7 mouse cellular contexts compared by ENCODE assay signal in genomic region chr11:86357984-86358528, GRCm38 (mm10). TPM values are rescaled to one million over a fixed set of nuclear protein-coding genes. Genes with fewer than 3 reads are reported as not detected.
DNase-seq lines count a peak whose midpoint lies in the region; ATAC-seq lines count a peak whose summit lies in the region.

No protein-coding gene starts in this region.

- WGBS in intestine, embryonic 16.5 days = 1% methylated on average over 45 of the region's 45 CpGs
- WGBS in midbrain, embryonic 11.5 days = under 1% methylated on average over 45 of the region's 45 CpGs

- no peak overlapping the region for H3K4me2 ChIP-seq in intestine, embryonic 16.5 days (ENCODE audit: low read depth, low read length)
- peak overlapping the region; percentile 60; the same call in 1 of the 2 replicates for H3K4me2 ChIP-seq in midbrain, embryonic 11.5 days

- H3K9me3 ChIP-seq in intestine, embryonic 16.5 days (ENCODE audit: control insufficient read depth, low read length) = no peaks in the 10 kb centered on the region
- no peaks in the 10 kb centered on the region for H3K9me3 ChIP-seq in midbrain, embryonic 11.5 days (ENCODE audit: control insufficient read depth, low read length)

- peak overlapping the region; percentile 86 for H3K4me3 ChIP-seq in intestine, embryonic 16.5 days (ENCODE audit: low read length)
- H3K4me3 ChIP-seq in midbrain, embryonic 11.5 days (ENCODE audit: low read depth, low read length) = peak overlapping the region; percentile 85

- intact Hi-C loops in gastrocnemius, postnatal 36 days (cut with DNase I) = loop anchor here (5.0 to 10.0 kb wide), 3 partner anchors 36 to 513 kb away; no protein-coding TSS in a partner anchor
- intact Hi-C loops in left cerebral cortex, postnatal 36 days (cut with DNase I) = loop anchor here (1.0 to 10.0 kb wide), 5 partner anchors 46 to 513 kb away; partner anchors contain the start of gene Rnft1

- H3K4me1 ChIP-seq in intestine, embryonic 16.5 days (ENCODE audit: control insufficient read depth, insufficient read depth, low read length) = peaks cover 17% of the 10 kb centered on the region
- H3K4me1 ChIP-seq in midbrain, embryonic 11.5 days (ENCODE audit: control insufficient read depth, insufficient read depth, low read length) = peaks cover 13% of the 10 kb centered on the region

- no peaks in the 10 kb centered on the region for H3K27me3 ChIP-seq in intestine, embryonic 16.5 days (replicated peaks; ENCODE audit: control insufficient read depth, insufficient read depth, low read length)
- H3K27me3 ChIP-seq in midbrain, embryonic 11.5 days (ENCODE audit: control insufficient read depth, insufficient read depth, low read length) = no peaks in the 10 kb centered on the region

- DNase-seq in adrenal gland, adult 18-20 months (ENCODE audit: low spot score in 2 of 2) = peak; percentile 99
- peak; percentile 99 for DNase-seq in embryo, embryonic 11 days
- peak; percentile 95 to 99 for DNase-seq in gastrocnemius, postnatal 36 days
- peak; percentile 98 for DNase-seq in left cerebral cortex, postnatal 36 days (ENCODE audit: low spot score in 2 of 2)
- peak; percentile 100 for DNase-seq in midbrain, embryonic 11.5 days (ENCODE audit: low spot score, missing footprints)
- DNase-seq in skeletal muscle tissue, adult 2 months (ENCODE audit: low read depth, low spot score) = peak; percentile 97

- H3K36me3 ChIP-seq in intestine, embryonic 16.5 days (ENCODE audit: control insufficient read depth, insufficient read depth, low read length) = no peaks in the 10 kb centered on the region
- no peaks in the 10 kb centered on the region for H3K36me3 ChIP-seq in midbrain, embryonic 11.5 days (ENCODE audit: control insufficient read depth, insufficient read depth, low read length)

- peak; percentile 98 for ATAC-seq in intestine, embryonic 16.5 days
- peak; percentile 94 for ATAC-seq in midbrain, embryonic 11.5 days (ENCODE audit: low FRiP score)

- peak overlapping the region; percentile 99 for H3K27ac ChIP-seq in intestine, embryonic 16.5 days (ENCODE audit: low read length)
- H3K27ac ChIP-seq in midbrain, embryonic 11.5 days (ENCODE audit: low read depth, low read length) = peak overlapping the region; percentile 98

- H3K9ac ChIP-seq in intestine, embryonic 16.5 days (ENCODE audit: low read depth, low read length) = peak overlapping the region; percentile 98
- peak overlapping the region; percentile 96 for H3K9ac ChIP-seq in midbrain, embryonic 11.5 days (ENCODE audit: low read length)

RNA-seq across cellular contexts. Expression of gene Med13, which starts 0.7 kb away (rescaled TPM):
- 10 to 100 TPM; 42.3 to 42.5 TPM for total RNA-seq in adrenal gland, adult 18-20 months (2021)
- 10 to 100 TPM; 31.8 to 35.9 TPM for total RNA-seq in gastrocnemius, postnatal 36 days (2021)
- polyA plus RNA-seq in intestine, embryonic 16.5 days (2015; fragmentation: Nextera tagmentation; extraction: Ambion mirVana) = 5.8 and 5.9 TPM in 2 replicates
- total RNA-seq in left cerebral cortex, postnatal 36 days (2021) = 10 to 100 TPM; 50.5 to 65.0 TPM
- 13.2 and 14.7 TPM in 2 replicates for polyA plus RNA-seq in midbrain, embryonic 11.5 days (2014; fragmentation: Nextera tagmentation; extraction: Ambion mirVana)

Comparison
In these comparisons a context has a peak if more than half of its experiments do, and no peak if none do; other contexts are left out.
1. Peak in every context shown above with its lines: DNase-seq, ATAC-seq, H3K4me3 ChIP-seq and H3K27ac ChIP-seq.